ENCODE assay signal across 9 mouse cellular contexts in the genomic region with DNA sequence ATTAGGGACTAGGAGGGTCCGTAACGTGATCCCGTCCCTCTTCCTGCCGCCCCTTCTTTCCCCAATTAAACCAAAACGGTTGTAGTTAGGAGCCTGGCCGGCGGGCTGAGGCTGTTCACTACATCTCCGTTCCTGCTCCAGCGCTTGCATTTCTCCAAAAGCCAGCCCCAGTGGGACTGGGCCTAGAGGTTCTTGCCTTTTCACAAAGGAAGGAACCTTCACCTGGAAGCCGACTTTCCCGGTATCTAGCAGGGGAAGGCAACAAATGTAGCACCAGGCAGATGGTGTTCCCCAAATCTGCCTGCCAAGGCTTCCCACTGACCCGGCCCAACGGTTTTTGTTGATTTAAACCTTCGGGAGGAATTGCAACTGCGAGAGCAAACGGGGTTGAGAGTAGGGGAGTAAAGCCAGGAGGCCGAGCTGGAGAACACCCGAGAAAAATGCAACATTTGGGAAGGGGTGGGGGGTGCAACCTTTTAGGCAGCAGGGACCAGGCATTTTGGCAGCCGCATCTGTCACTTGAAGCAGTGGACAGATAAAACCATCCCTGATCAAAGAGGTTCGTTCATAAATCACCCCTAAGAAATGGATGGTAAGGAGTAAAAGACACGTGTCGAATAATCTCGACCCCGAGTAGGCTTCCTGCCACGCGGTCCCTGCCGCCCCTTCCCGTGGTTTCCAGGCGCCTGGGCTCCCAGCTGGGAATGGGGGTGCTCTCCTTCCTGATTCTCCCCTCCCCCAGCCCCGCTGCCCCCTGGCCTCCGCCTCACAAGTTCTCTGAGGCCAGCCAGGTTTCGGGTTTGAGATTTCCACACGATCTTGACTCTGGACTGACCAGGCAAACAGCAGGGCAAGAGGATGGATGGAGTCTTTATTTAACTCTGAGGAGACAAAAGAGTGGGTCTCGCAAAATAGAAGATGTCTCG. TPM values are rescaled to one million over a fixed set of nuclear protein-coding genes. Genes with fewer than 3 reads are reported as not detected.
DNase-seq lines count a peak whose midpoint lies in the region; ATAC-seq and TF ChIP-seq lines count a peak whose summit lies in the region.
"Had no signal": no experiment of that assay in that cellular context is flagged by ENCODE, and none has a peak within 500 bp of the region (broad histone marks: within the 10 kb centered on the region; RNA-seq: fewer than 3 reads in every experiment).

No protein-coding gene starts in this region.

- H3K36me3 ChIP-seq in kidney, adult 2 months (ENCODE audit: control insufficient read depth, insufficient read depth, low read length) = no peaks in the 10 kb centered on the region
- H3K36me3 ChIP-seq in midbrain, embryonic 16.5 days (ENCODE audit: control insufficient read depth, insufficient read depth, low read length) = no peaks in the 10 kb centered on the region

- DNase-seq in kidney, postnatal 10 days = peak; percentile 21
- DNase-seq in kidney, adult 2 months = no peak
- peak; percentile 71 for DNase-seq in embryo, embryonic 9.5 days (ENCODE audit: extremely low spot score)
- peak; percentile 15 for DNase-seq in heart, postnatal 4 days
- DNase-seq in spleen, postnatal 14 days (ENCODE audit: low spot score in 2 of 2) = no peak
- DNase-seq in right cerebral cortex, postnatal 14 days = no peak

- peak; percentile 9; the same call in 1 of the 2 replicates for ATAC-seq in midbrain, embryonic 16.5 days
- no peak for ATAC-seq in inflammation-experienced regulatory T-cells, adult 6 months

- peaks cover 7% of the 10 kb centered on the region; the same call in 1 of the 2 replicates for H3K27me3 ChIP-seq in kidney, adult 2 months (replicated peaks; ENCODE audit: control insufficient read depth, insufficient read depth, low read length)
- H3K27me3 ChIP-seq in midbrain, embryonic 16.5 days (ENCODE audit: control insufficient read depth, insufficient read depth, low read depth, low read length) = peaks cover 45% of the 10 kb centered on the region

- no peak overlapping the region for H3K27ac ChIP-seq in kidney, adult 2 months (ENCODE audit: insufficient read depth, low read depth, low read length)
- no peak overlapping the region for H3K27ac ChIP-seq in midbrain, embryonic 16.5 days (ENCODE audit: low read length)

- peak overlapping the region; percentile 39 for H3K4me2 ChIP-seq in midbrain, embryonic 16.5 days (ENCODE audit: low read length)

- TF ChIP-seq CTCF in kidney, adult 2 months (conservative IDR thresholded peaks at IDR 0.05; ENCODE audit: insufficient read depth, insufficient read length, low read depth, low read length) = no peak

- H3K9me3 ChIP-seq in midbrain, embryonic 16.5 days (replicated peaks; ENCODE audit: control insufficient read depth, low read length, poor library complexity, severe bottlenecking) = no peaks in the 10 kb centered on the region

- no peaks in the 10 kb centered on the region for H3K4me1 ChIP-seq in kidney, adult 2 months (ENCODE audit: control insufficient read depth, insufficient read depth, low read length)
- peaks cover 11% of the 10 kb centered on the region; the same call in 1 of the 2 replicates for H3K4me1 ChIP-seq in midbrain, embryonic 16.5 days (ENCODE audit: control insufficient read depth, insufficient read depth, low read length)

- H3K4me3 ChIP-seq in kidney, adult 2 months (ENCODE audit: insufficient read depth, low read depth, low read length) = no peak overlapping the region
- peak overlapping the region; percentile 15; the same call in 1 of the 2 replicates for H3K4me3 ChIP-seq in midbrain, embryonic 16.5 days (ENCODE audit: low read depth, low read length)

- 4% methylated on average over 35 of the region's 35 CpGs for WGBS in kidney, adult 2 months
- WGBS in midbrain, embryonic 16.5 days = under 1% methylated on average over 35 of the region's 35 CpGs

- no peak for TF ChIP-seq POLR2A in kidney, adult 2 months (IDR thresholded peaks at IDR 0.05; ENCODE audit: low read depth, low read length)

- no peak overlapping the region for H3K9ac ChIP-seq in midbrain, embryonic 16.5 days (ENCODE audit: low read depth, low read length)

RNA-seq across cellular contexts. Expression of gene Twist1, which starts 9.3 kb away (rescaled TPM):
- 2.0 and 3.0 TPM in 2 replicates for polyA plus RNA-seq in kidney, adult 2 months (2012; rRNA removed)
- total RNA-seq in heart, postnatal 4 days (2021) = 1 to 10 TPM; 4.3 to 4.6 TPM
- polyA plus RNA-seq in midbrain, embryonic 16.5 days (2015; fragmentation: Nextera tagmentation; extraction: Ambion mirVana) = 0.69 and 1.3 TPM in 2 replicates
- not detected for polyA plus RNA-seq in inflammation-experienced regulatory T-cells, adult 6 months (2017; shearing (Covaris generic))

RNA-seq across cellular contexts. Expression of gene Ferd3l, which starts 38.5 kb away (rescaled TPM):
- polyA plus RNA-seq in kidney, adult 2 months (2012; rRNA removed) = not detected in 2 replicates
- total RNA-seq in heart, postnatal 4 days (2021) = not detected
- 0.43 and 1.3 TPM in 2 replicates for polyA plus RNA-seq in midbrain, embryonic 16.5 days (2015; fragmentation: Nextera tagmentation; extraction: Ambion mirVana)
- not detected for polyA plus RNA-seq in inflammation-experienced regulatory T-cells, adult 6 months (2017; shearing (Covaris generic))
- polyA plus RNA-seq: spleen, adult 2 months had no signal

Comparison
In these comparisons a context has a peak if more than half of its experiments do, and no peak if none do; other contexts are left out.
1. DNase-seq: peak in kidney, postnatal 10 days (single experiment), embryo, embryonic 9.5 days (single experiment) and heart, postnatal 4 days (single experiment); none in kidney, adult 2 months (single experiment), spleen, postnatal 14 days (0 of 2) and right cerebral cortex, postnatal 14 days (single experiment).